8 mouse cellular contexts compared by ENCODE assay signal in the genomic region with DNA sequence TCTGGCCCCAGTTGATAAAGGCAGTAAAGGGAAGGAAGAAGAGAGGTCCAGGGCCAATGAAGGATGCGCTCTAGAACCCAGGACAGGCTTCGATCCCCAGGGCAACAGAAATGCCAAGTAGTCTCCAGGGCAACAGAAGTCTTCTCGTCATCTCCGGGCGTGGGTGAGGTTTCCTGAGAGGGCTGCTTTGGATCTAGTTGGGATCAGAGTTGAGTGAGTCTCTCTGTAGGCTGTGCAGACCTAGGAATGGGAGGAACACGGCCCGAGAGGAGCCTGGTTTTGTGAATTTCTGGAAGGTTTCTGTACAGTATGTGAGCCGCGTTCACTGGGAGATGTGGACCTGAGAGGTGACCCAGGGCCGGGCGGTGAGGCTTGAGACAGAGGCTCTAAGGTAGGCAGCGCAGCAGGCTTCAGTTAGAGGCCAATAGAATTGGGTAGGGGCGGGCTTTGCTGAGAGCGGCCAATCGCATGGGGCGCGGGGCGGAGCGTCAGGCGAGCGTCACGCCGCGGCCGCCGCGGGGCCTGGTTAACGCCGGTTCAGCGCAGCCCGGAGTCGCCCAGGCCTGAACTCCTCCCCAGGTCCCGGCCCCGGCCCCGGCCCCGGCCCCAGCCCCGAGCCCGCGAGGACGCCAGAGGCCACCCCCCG. TPM values are rescaled to one million over a fixed set of nuclear protein-coding genes. Genes with fewer than 3 reads are reported as not detected.
DNase-seq lines count a peak whose midpoint lies in the region; ATAC-seq lines count a peak whose summit lies in the region.

A gene (plus strand): TSS at position 190 of the 646 bp plus-strand sequence.
A gene (minus strand): TSS at position 364 of the 646 bp plus-strand sequence.

- DNase-seq in CD4-positive helper T cell, adult 2 months (ENCODE audit: low read depth, low spot score) = peak; percentile 88
- DNase-seq in brain, embryonic 18.5 days (ENCODE audit: low read depth, low spot score) = peak; percentile 72
- peak; percentile 95 for DNase-seq in kidney, postnatal 14 days
- peak; percentile 86 for DNase-seq in liver, embryonic 13.5 days
- peak; percentile 92 for DNase-seq in neural tube, embryonic 10.5 days (ENCODE audit: extremely low spot score, low spot score)

- 2% methylated on average over 39 of the region's 41 CpGs for WGBS in heart, embryonic 13.5 days
- 2% methylated on average over 35 of the region's 41 CpGs for WGBS in liver, embryonic 13.5 days (ENCODE audit: insufficient replicate concordance)
- WGBS in stomach, embryonic 16.5 days = 1% methylated on average over 41 of the region's 41 CpGs

- peak within 1 kb of the TSS; percentile 76 for H3K4me2 ChIP-seq in heart, embryonic 13.5 days
- H3K4me2 ChIP-seq in liver, embryonic 13.5 days = peak within 1 kb of the TSS; percentile 95
- peak within 1 kb of the TSS; percentile 89 for H3K4me2 ChIP-seq in stomach, embryonic 16.5 days (ENCODE audit: low read depth, low read length)

- ATAC-seq in erythroid progenitor cell, adult 5-6 weeks (replicated peaks; ENCODE audit: low FRiP score, poor library complexity, severe bottlenecking) = peak; percentile 98
- peak; percentile 86 for ATAC-seq in heart, embryonic 13.5 days (ENCODE audit: extremely low read depth, insufficient number of reproducible peaks, low FRiP score, low TSS enrichment)
- peak; percentile 97 for ATAC-seq in liver, embryonic 13.5 days (ENCODE audit: low read depth)
- peak; percentile 94 for ATAC-seq in stomach, embryonic 16.5 days (ENCODE audit: insufficient read depth, low FRiP score)

- H3K4me1 ChIP-seq in heart, embryonic 13.5 days = peaks cover 33% of the 10 kb centered on the region
- H3K4me1 ChIP-seq in liver, embryonic 13.5 days (replicated peaks) = peaks cover 22% of the 10 kb centered on the region
- peaks cover 13% of the 10 kb centered on the region for H3K4me1 ChIP-seq in stomach, embryonic 16.5 days (ENCODE audit: control insufficient read depth, insufficient read depth, low read length)

- H3K36me3 ChIP-seq in heart, embryonic 13.5 days = no peaks in the 10 kb centered on the region
- no peaks in the 10 kb centered on the region for H3K36me3 ChIP-seq in liver, embryonic 13.5 days
- H3K36me3 ChIP-seq in stomach, embryonic 16.5 days (ENCODE audit: control insufficient read depth, insufficient read depth, low read length) = no peaks in the 10 kb centered on the region

- no peaks in the 10 kb centered on the region for H3K9me3 ChIP-seq in heart, embryonic 13.5 days
- H3K9me3 ChIP-seq in liver, embryonic 13.5 days (replicated peaks) = no peaks in the 10 kb centered on the region
- H3K9me3 ChIP-seq in stomach, embryonic 16.5 days (replicated peaks; ENCODE audit: control insufficient read depth, low read length) = no peaks in the 10 kb centered on the region

- peak within 1 kb of the TSS; percentile 91 for H3K9ac ChIP-seq in heart, embryonic 13.5 days
- H3K9ac ChIP-seq in liver, embryonic 13.5 days = peak within 1 kb of the TSS; percentile 82
- peak within 1 kb of the TSS; percentile 94 for H3K9ac ChIP-seq in stomach, embryonic 16.5 days (ENCODE audit: low read length)

- peak within 1 kb of the TSS; percentile 78 for H3K4me3 ChIP-seq in heart, embryonic 13.5 days
- peak within 1 kb of the TSS; percentile 80 for H3K4me3 ChIP-seq in liver, embryonic 13.5 days (replicated peaks)
- peak within 1 kb of the TSS; percentile 80 for H3K4me3 ChIP-seq in stomach, embryonic 16.5 days (replicated peaks; ENCODE audit: low read length)

- H3K27ac ChIP-seq in heart, embryonic 13.5 days (replicated peaks) = peak within 1 kb of the TSS; percentile 48
- 0 out of 2 replicates have a peak within 1 kb of the TSS, but pooled peaks have one; percentile 1 for H3K27ac ChIP-seq in liver, embryonic 13.5 days
- peak within 1 kb of the TSS; percentile 57 for H3K27ac ChIP-seq in stomach, embryonic 16.5 days (ENCODE audit: low read length)

- peaks cover 38% of the 10 kb centered on the region for H3K27me3 ChIP-seq in heart, embryonic 13.5 days (replicated peaks)
- peaks cover 51% of the 10 kb centered on the region for H3K27me3 ChIP-seq in liver, embryonic 13.5 days
- peaks cover 4% of the 10 kb centered on the region; the same call in 1 of the 2 replicates for H3K27me3 ChIP-seq in stomach, embryonic 16.5 days (ENCODE audit: control insufficient read depth, insufficient read depth, low read length)

RNA-seq across cellular contexts. Expression of the first gene that starts in this region (rescaled TPM):
- total RNA-seq in erythroid progenitor cell, adult 5-6 weeks (2015; ENCODE audit: low replicate concordance) = 1.4 TPM in 1 of 2 replicates, not detected in the other
- 0.64 TPM in 1 of 2 replicates, not detected in the other for total RNA-seq in erythroid progenitor cell, adult 5-6 weeks (2017; ENCODE audit: low replicate concordance)
- polyA plus RNA-seq in heart, embryonic 13.5 days (2015; fragmentation: Nextera tagmentation; extraction: Ambion mirVana) = 4.0 and 4.8 TPM in 2 replicates
- 0.19 and 0.23 TPM in 2 replicates for polyA plus RNA-seq in liver, embryonic 13.5 days (2015; fragmentation: Nextera tagmentation; extraction: Ambion mirVana)
- 3.0 and 3.5 TPM in 2 replicates for polyA plus RNA-seq in stomach, embryonic 16.5 days (2015; fragmentation: Nextera tagmentation; extraction: Ambion mirVana)

RNA-seq across cellular contexts. Expression of the second gene that starts in this region (rescaled TPM):
- not detected in 2 replicates for total RNA-seq in erythroid progenitor cell, adult 5-6 weeks (2015; ENCODE audit: low replicate concordance)
- 1.7 TPM in 1 of 2 replicates, not detected in the other for total RNA-seq in erythroid progenitor cell, adult 5-6 weeks (2017; ENCODE audit: low replicate concordance)
- 2.6 and 2.9 TPM in 2 replicates for polyA plus RNA-seq in heart, embryonic 13.5 days (2015; fragmentation: Nextera tagmentation; extraction: Ambion mirVana)
- 1.3 and 1.8 TPM in 2 replicates for polyA plus RNA-seq in liver, embryonic 13.5 days (2015; fragmentation: Nextera tagmentation; extraction: Ambion mirVana)
- polyA plus RNA-seq in stomach, embryonic 16.5 days (2015; fragmentation: Nextera tagmentation; extraction: Ambion mirVana) = 2.6 and 3.2 TPM in 2 replicates

Comparison
In these comparisons a context has a peak if more than half of its experiments do, and no peak if none do; other contexts are left out.
1. Peak in every context shown above with its lines: DNase-seq, ATAC-seq, H3K4me3 ChIP-seq and H3K27ac ChIP-seq.
2. H3K27ac ChIP-seq: peak in every context shown above with its lines; median percentile 57 in stomach, embryonic 16.5 days; 48 in heart, embryonic 13.5 days; 1 in liver, embryonic 13.5 days.